Mouse (Mus musculus) myocyte (in vitro differentiated cells): ENCODE data around the gene Ftsj3. TPM values are rescaled to one million over a fixed set of nuclear protein-coding genes. Genes with fewer than 3 reads are reported as not detected.

Source experiments
- H3K27me3 ChIP-seq: one replicate; pipeline ENCODE4 v1.6.1; 2011; ENCODE audit not compliant: control insufficient read depth, insufficient read depth, insufficient read length
- H3K36me3 ChIP-seq: one replicate; pipeline ENCODE4 v1.6.1; 2011; ENCODE audit not compliant: control insufficient read depth, insufficient read depth
- H3K4me2 ChIP-seq: one replicate; pipeline ENCODE4 v1.6.1; 2011; ENCODE audit warnings: low read depth, control low read depth
- H3K4me3 ChIP-seq: one replicate; pipeline ENCODE4 v1.5.1; 2011; ENCODE audit warnings: mild to moderate bottlenecking, control low read depth, moderate library complexity
- H3K79me2 ChIP-seq: one replicate; pipeline ENCODE4 v1.6.1; 2011; ENCODE audit not compliant: control insufficient read depth, insufficient read depth
- H3ac ChIP-seq: one replicate; pipeline ENCODE4 v1.6.1; 2011; ENCODE audit not compliant: control insufficient read depth, insufficient read length
- CEBPB ChIP-seq: IDR thresholded peaks from 2 replicates; pipeline ENCODE4 v1.6.1; 2011; ENCODE audit warnings: mild to moderate bottlenecking, moderate library complexity; ENCODE audit not compliant: poor library complexity, insufficient read depth, severe bottlenecking
- E2F4 ChIP-seq: IDR thresholded peaks from one replicate; pipeline ENCODE4 v1.6.1; 2011; ENCODE audit warnings: mild to moderate bottlenecking, control low read depth, moderate library complexity; ENCODE audit not compliant: insufficient read depth
- MAX ChIP-seq: IDR thresholded peaks from one replicate; pipeline ENCODE4 v1.6.1; 2011; ENCODE audit warnings: low read depth, mild to moderate bottlenecking, control low read depth
- MYOD1 ChIP-seq, 3 experiments: IDR thresholded peaks; one replicate each; pipeline ENCODE4 v1.6.1; 2011; ENCODE audit warnings: control low read depth in 2 of 3, low read depth in 2 of 3, mild to moderate bottlenecking in 2 of 3, moderate library complexity in 1 of 3; ENCODE audit not compliant: insufficient read length in 2 of 3, control insufficient read depth in 1 of 3
- MYOG ChIP-seq, 3 experiments: IDR thresholded peaks; one replicate each; pipeline ENCODE4 v1.6.1; 2011; ENCODE audit warnings: control low read depth in 2 of 3, low read depth in 2 of 3, mild to moderate bottlenecking in 2 of 3; ENCODE audit not compliant: insufficient read length in 2 of 3, control insufficient read depth in 1 of 3, insufficient read depth in 1 of 3
- POLR2A ChIP-seq: IDR thresholded peaks from one replicate; pipeline ENCODE4 v1.6.1; 2011; ENCODE audit warnings: low read depth, mild to moderate bottlenecking, control low read depth, moderate library complexity; ENCODE audit not compliant: insufficient read length
- POLR2AphosphoS2 ChIP-seq: IDR thresholded peaks from one replicate; pipeline ENCODE4 v1.6.1; 2011; ENCODE audit warnings: low read depth, control low read depth; ENCODE audit not compliant: insufficient read length
- REST ChIP-seq: IDR thresholded peaks from one replicate; pipeline ENCODE4 v1.6.1; 2011; ENCODE audit warnings: mild to moderate bottlenecking, control low read depth, moderate library complexity; ENCODE audit not compliant: insufficient read depth, insufficient read length
- SRF ChIP-seq: IDR thresholded peaks from one replicate; pipeline ENCODE4 v1.6.1; 2011; ENCODE audit warnings: low read depth; ENCODE audit not compliant: control insufficient read depth, insufficient read length
- TCF12 ChIP-seq: IDR thresholded peaks from one replicate; pipeline ENCODE4 v1.6.1; 2011; ENCODE audit warnings: mild to moderate bottlenecking, control low read depth; ENCODE audit not compliant: poor library complexity, insufficient read depth, severe bottlenecking
- TCF3 ChIP-seq: IDR thresholded peaks from one replicate; pipeline ENCODE4 v1.6.1; 2011; ENCODE audit warnings: low read depth, control low read depth; ENCODE audit not compliant: insufficient read length
- USF1 ChIP-seq: IDR thresholded peaks from one replicate; pipeline ENCODE4 v1.6.1; 2011; ENCODE audit warnings: low read depth, mild to moderate bottlenecking, control low read depth, moderate library complexity
- polyA plus RNA-seq: library from polyadenylated mRNA; unstranded; fragments of >200 nt; fragmentation: generic; extraction: Trizol; gene quantifications from one replicate; pipeline ENCODE4 v1.2.1, GENCODE M21; 2012; ENCODE audit warnings: missing spikeins

Gene Ftsj3
- polyA plus RNA-seq, 1 experiment, result 36.1 TPM

- no peaks in the 10 kb centered on the region for H3K79me2 ChIP-seq
- no peak overlapping the region for H3K4me3 ChIP-seq
- no peak overlapping the region for H3K4me2 ChIP-seq
- TF ChIP-seq SRF, result no peak
- TF ChIP-seq POLR2A, result no peak
- no peak for TF ChIP-seq MYOD1 (IDR thresholded peaks at IDR 0.05; ENCODE audit: control insufficient read depth in 1 of 3, insufficient read length in 2 of 3, low read depth in 2 of 3)
- TF ChIP-seq CEBPB, result no peak
- no peak for TF ChIP-seq REST
- TF ChIP-seq USF1, result no peak
- H3ac ChIP-seq, result no peak overlapping the region
- no peaks in the 10 kb centered on the region for H3K27me3 ChIP-seq
- no peaks in the 10 kb centered on the region for H3K36me3 ChIP-seq
Measured at GRCm38 (mm10) chr11:106291861-106292260, 36.0 kb upstream of the Ftsj3 start.

GRCm38 (mm10) chr11:106290376-106290775 lies 34.5 kb upstream of the Ftsj3 start:
- no peaks in the 10 kb centered on the region for H3K27me3 ChIP-seq
- no peak overlapping the region for H3ac ChIP-seq
- TF ChIP-seq TCF3 (no peak), E2F4 (no peak), MAX (no peak)
- H3K79me2 ChIP-seq, result no peaks in the 10 kb centered on the region
- H3K4me3 ChIP-seq, result no peak overlapping the region
- H3K4me2 ChIP-seq, result no peak overlapping the region
- no peaks in the 10 kb centered on the region for H3K36me3 ChIP-seq

DNA sequence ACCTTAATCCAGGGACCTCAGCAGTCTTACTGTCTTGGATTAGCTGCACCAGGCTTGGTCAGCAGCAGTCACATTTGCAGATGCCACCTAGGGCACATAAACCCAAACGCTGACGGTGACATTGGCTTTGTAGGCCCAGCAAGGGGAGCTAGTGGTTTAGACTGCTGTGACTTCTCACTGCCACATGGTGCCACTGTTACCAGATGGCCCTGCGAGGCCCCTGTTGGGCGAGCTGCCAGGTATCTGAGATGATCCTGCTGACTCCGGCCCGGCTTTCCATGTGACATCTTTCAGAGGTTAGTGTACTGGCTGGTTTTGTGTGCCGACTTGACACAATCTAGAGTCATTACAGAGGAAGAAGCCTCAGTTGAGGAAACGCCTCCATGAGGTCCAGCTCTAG lies 33.5 kb upstream of the Ftsj3 start:
- no peaks in the 10 kb centered on the region for H3K79me2 ChIP-seq
- H3K4me3 ChIP-seq, result no peak overlapping the region
- no peaks in the 10 kb centered on the region for H3K27me3 ChIP-seq
- H3ac ChIP-seq, result no peak overlapping the region
- H3K4me2 ChIP-seq, result no peak overlapping the region
- no peaks in the 10 kb centered on the region for H3K36me3 ChIP-seq
- TF ChIP-seq TCF12 (no peak), MYOD1 (IDR thresholded peaks at IDR 0.05; ENCODE audit: control insufficient read depth in 1 of 3, insufficient read length in 2 of 3, low read depth in 2 of 3) (no peak), SRF (no peak), POLR2AphosphoS2 (no peak), CEBPB (no peak), TCF3 (no peak), POLR2A (no peak), MYOG (IDR thresholded peaks at IDR 0.05; ENCODE audit: control insufficient read depth in 1 of 3, insufficient read depth in 1 of 3, insufficient read length in 2 of 3, low read depth in 2 of 3) (no peak), USF1 (no peak), E2F4 (no peak), MAX (no peak), REST (no peak)

- Histone ChIP-seq H3K4me3 (no peak overlapping the region), H3K4me2 (no peak overlapping the region)
- no peak for TF ChIP-seq MAX
- no peak for TF ChIP-seq TCF12
- TF ChIP-seq E2F4, result no peak
- TF ChIP-seq MYOD1 (IDR thresholded peaks at IDR 0.05; ENCODE audit: control insufficient read depth in 1 of 3, insufficient read length in 2 of 3, low read depth in 2 of 3), result no peak
- TF ChIP-seq REST, result no peak
- TF ChIP-seq SRF, result no peak
- TF ChIP-seq POLR2A, result no peak
- TF ChIP-seq TCF3, result no peak
- TF ChIP-seq POLR2AphosphoS2, result no peak
- no peak for TF ChIP-seq CEBPB
Measured at GRCm38 (mm10) chr11:106286987-106287386, 31.1 kb upstream of the Ftsj3 start.

GRCm38 (mm10) chr11:106286206-106286605 lies 30.3 kb upstream of the Ftsj3 start:
- Histone ChIP-seq H3K4me3 (no peak overlapping the region), H3K27me3 (no peaks in the 10 kb centered on the region), H3K4me2 (no peak overlapping the region), H3K36me3 (no peaks in the 10 kb centered on the region), H3K79me2 (no peaks in the 10 kb centered on the region), H3ac (no peak overlapping the region)
- TF ChIP-seq REST (no peak), USF1 (no peak), MAX (no peak), POLR2AphosphoS2 (no peak), CEBPB (no peak), MYOD1 (IDR thresholded peaks at IDR 0.05; ENCODE audit: control insufficient read depth in 1 of 3, insufficient read length in 2 of 3, low read depth in 2 of 3) (no peak), TCF12 (no peak), E2F4 (no peak), TCF3 (no peak), MYOG (IDR thresholded peaks at IDR 0.05; ENCODE audit: control insufficient read depth in 1 of 3, insufficient read depth in 1 of 3, insufficient read length in 2 of 3, low read depth in 2 of 3) (no peak), SRF (no peak), POLR2A (no peak)

More at GRCm38 (mm10) chr11:106286987-106287386, 31.1 kb upstream of the Ftsj3 start:
- Histone ChIP-seq H3K36me3 (no peaks in the 10 kb centered on the region), H3K27me3 (no peaks in the 10 kb centered on the region), H3ac (no peak overlapping the region), H3K79me2 (no peaks in the 10 kb centered on the region)
